Mouse (Mus musculus) ES-Bruce4 (cell line): ENCODE data around the gene Sgsh.

ENCODE experiments used
- CTCF ChIP-seq: IDR thresholded peaks from one replicate; pipeline ENCODE4 v1.8.1; 2011; ENCODE audit warnings: low read depth, low read length
- EP300 ChIP-seq: IDR thresholded peaks from 2 replicates; pipeline ENCODE4 v1.6.1; 2011; ENCODE audit warnings: low read depth, low read length; ENCODE audit not compliant: insufficient read depth
- POLR2A ChIP-seq: IDR thresholded peaks from one replicate; pipeline ENCODE4 v1.8.1; 2011; ENCODE audit warnings: low read length; ENCODE audit not compliant: insufficient read depth

DNA sequence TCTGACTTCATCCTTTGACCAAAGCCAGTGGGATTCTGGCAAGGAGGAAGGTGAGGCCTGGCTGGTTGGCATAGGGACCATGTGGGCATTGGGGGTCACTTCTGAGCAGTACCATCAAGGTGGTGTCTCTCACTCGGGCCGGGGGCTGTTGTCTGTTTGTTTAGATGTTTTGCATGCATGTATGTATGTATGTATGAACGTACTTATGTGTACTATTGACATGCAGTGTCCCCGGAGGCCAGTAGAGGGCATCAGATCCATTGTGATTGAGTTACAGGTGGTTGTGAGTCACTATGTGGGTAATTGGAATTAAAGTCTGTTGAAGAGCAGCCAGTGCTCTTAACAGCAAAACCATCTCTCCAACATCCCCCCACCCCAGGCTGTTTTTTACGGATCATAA, 15.7 kb downstream of the Sgsh start:
- no peak for TF ChIP-seq POLR2A
- no peak for TF ChIP-seq CTCF
- no peak for TF ChIP-seq EP300
